Mouse (Mus musculus) hindbrain, embryonic 15.5 days (tissue): ENCODE data around the gene Efcab6. TPM values are rescaled to one million over a fixed set of nuclear protein-coding genes. Genes with fewer than 3 reads are reported as not detected.
A peak's percentile ranks its signal among the peaks of the same experiment; 100 is the strongest.

Experiments used
- ATAC-seq: fragments of 200-750 bp; cut with Nextera tagmentation; 2 replicates; pipeline ENCODE4 v1.8.0; 2017; ENCODE audit warnings: low read depth, moderate number of reproducible peaks, moderate TSS enrichment; ENCODE audit not compliant: low FRiP score
- H3K27ac ChIP-seq: fragments of 300-500 bp; sonication (generic); replicated peaks from 2 replicates; pipeline ENCODE4 v1.5.1; 2015; ENCODE audit warnings: mild to moderate bottlenecking, inconsistent platforms
- H3K27me3 ChIP-seq: fragments of 300-500 bp; sonication (generic); 2 replicates; pipeline ENCODE4 v1.6.1; 2015; ENCODE audit warnings: control low read depth, inconsistent platforms
- H3K36me3 ChIP-seq: fragments of 300-500 bp; sonication (generic); 2 replicates; pipeline ENCODE4 v1.6.1; 2015; ENCODE audit warnings: control low read depth, inconsistent platforms
- H3K4me1 ChIP-seq: fragments of 300-500 bp; sonication (generic); replicated peaks from 2 replicates; pipeline ENCODE4 v1.6.1; 2015; ENCODE audit warnings: control low read depth, inconsistent platforms
- H3K4me2 ChIP-seq: fragments of 300-500 bp; sonication (generic); 2 replicates; pipeline ENCODE4 v1.6.1; 2015; ENCODE audit warnings: moderate library complexity, mild to moderate bottlenecking, inconsistent platforms
- H3K4me3 ChIP-seq: fragments of 300-500 bp; sonication (generic); 2 replicates; pipeline ENCODE4 v1.5.1; 2015; ENCODE audit warnings: mild to moderate bottlenecking, inconsistent platforms
- H3K9ac ChIP-seq: fragments of 300-500 bp; sonication (generic); 2 replicates; pipeline ENCODE4 v1.6.1; 2015; ENCODE audit warnings: inconsistent platforms
- H3K9me3 ChIP-seq: fragments of 300-500 bp; sonication (generic); 2 replicates; pipeline ENCODE4 v1.6.1; 2016; ENCODE audit warnings: control low read depth, inconsistent platforms
- WGBS: fragments of 180-500 bp; shearing (Covaris S2); methylation state at CpG from one replicate; pipeline ENCODE4 v1.1.7; 2015; 5-methylcytosine and 5-hydroxymethylcytosine counted together
- polyA plus RNA-seq: library from polyadenylated mRNA; unstranded; fragments of >200 nt; fragmentation: Nextera tagmentation; extraction: Ambion mirVana; gene quantifications from 2 replicates; pipeline ENCODE4 v1.2.1, GENCODE M21; 2015

Gene Efcab6
- polyA plus RNA-seq, 1 experiment from 2014 or later, result 0.45 TPM

DNA sequence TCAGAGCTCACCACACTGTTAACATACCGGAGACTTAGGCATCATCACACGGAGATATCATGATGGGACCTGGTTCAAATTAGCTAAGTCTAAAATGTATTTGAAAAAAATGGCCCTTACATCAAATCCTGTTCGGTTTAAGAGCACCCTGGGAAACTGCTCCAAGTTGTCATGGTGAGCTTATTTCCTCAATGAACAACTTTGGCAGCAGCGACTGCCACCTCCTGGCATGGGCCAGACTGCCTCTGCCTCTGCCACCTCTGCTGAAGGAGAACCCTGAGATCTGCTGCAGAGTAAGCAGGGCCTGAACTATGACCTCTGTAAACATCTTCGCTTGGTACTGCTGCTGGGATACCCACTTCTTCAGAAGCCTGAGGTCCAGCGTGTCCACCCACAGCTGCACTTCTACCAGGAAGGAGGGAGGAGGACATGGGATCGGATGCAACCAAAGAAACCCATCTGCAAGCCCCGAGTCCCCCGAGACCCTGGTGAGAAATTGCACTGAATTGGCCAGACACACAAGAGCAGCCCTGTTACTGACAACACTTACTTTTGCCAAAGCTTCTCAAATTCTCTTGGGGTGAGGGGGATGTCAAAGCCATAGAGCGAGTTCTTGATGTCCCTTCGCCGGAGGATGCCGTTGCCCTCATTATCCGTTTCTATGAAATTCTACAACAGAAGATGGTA lies 152.0 kb downstream of the Efcab6 start:
- Histone ChIP-seq H3K27ac (no peak overlapping the region), H3K36me3 (no peaks in the 10 kb centered on the region), H3K4me2 (no peak overlapping the region), H3K4me3 (no peak overlapping the region), H3K4me1 (no peaks in the 10 kb centered on the region), H3K9me3 (no peaks in the 10 kb centered on the region), H3K27me3 (no peaks in the 10 kb centered on the region), H3K9ac (no peak overlapping the region)
- no peak for ATAC-seq
- WGBS, result 82% methylated on average over 14 of the region's 14 CpGs

DNA sequence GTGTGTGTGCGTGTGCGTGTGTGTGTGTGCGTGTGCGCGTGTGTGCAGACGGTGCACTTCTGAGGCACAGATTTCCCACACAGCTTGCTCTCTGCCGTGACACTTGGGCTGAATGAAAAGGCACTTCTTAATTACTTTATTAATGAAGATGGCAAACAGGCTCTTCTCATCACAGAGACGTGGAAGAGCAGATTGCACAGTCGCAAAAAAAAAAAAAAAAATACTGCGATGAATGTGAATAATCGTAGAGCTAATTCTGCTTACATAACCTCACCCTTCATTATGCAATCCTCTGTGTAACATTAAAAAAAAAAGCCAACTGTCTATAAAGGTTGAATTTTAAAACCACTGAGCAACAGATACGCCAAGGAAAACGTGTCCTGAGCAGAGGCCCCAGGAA lies 158.7 kb downstream of the Efcab6 start:
- Histone ChIP-seq H3K27ac (no peak overlapping the region), H3K4me2 (no peak overlapping the region), H3K4me1 (peaks cover 10% of the 10 kb centered on the region; the same call in 1 of the 2 replicates), H3K9me3 (no peaks in the 10 kb centered on the region), H3K4me3 (no peak overlapping the region), H3K36me3 (no peaks in the 10 kb centered on the region), H3K9ac (no peak overlapping the region), H3K27me3 (no peaks in the 10 kb centered on the region)
- 62% methylated on average over 13 of the region's 13 CpGs for WGBS
- ATAC-seq, result no peak

DNA sequence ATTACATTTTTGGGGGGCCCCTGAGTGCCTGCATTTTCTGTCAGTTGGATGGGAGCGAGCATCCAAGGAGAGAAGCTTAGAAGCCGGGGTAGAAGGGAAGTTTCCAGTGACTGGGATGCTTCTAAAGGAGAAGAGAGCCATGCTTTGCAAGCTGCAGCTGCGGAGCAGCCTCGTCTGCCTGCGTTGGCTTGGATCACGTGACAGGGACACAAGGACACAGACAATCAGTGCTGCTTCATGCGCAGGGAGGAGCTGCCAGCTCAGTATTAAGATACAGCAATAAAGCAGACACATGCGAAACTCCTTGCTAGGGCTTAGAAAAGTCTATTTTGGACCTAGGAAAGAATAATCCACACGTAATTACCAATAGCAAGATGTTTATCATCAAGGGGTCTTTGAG lies 167.9 kb downstream of the Efcab6 start:
- peak; percentile 62; the same call in 1 of the 2 replicates for ATAC-seq
- H3K27me3 ChIP-seq, result no peaks in the 10 kb centered on the region

DNA sequence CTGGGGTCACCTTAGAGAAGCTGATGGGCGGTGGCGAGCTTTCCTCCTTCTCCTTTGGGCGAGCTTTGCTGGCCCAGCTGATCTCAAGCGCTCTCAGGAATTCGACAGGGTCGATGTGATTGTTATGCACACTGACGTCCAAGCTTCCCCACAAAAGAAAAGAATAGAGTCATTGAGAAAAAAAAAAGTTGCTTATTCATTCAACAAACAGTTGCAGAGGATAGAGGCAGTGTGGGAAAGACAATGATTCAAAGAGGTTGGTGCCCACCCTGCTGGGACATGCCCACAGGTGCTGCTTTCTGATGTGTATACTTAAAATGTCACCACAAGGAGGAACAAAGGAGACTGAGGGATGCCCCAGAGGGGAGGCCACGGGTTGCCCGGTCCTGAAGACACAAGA lies 169.2 kb downstream of the Efcab6 start:
- 18% methylated on average over 9 of the region's 9 CpGs for WGBS
- peaks cover 14% of the 10 kb centered on the region for H3K4me1 ChIP-seq
- H3K4me3 ChIP-seq, result no peak overlapping the region
- H3K9me3 ChIP-seq, result no peaks in the 10 kb centered on the region
- no peak overlapping the region for H3K4me2 ChIP-seq
- no peaks in the 10 kb centered on the region for H3K36me3 ChIP-seq
- H3K9ac ChIP-seq, result no peak overlapping the region
- H3K27ac ChIP-seq, result no peak overlapping the region
- no peaks in the 10 kb centered on the region for H3K27me3 ChIP-seq
- ATAC-seq, result no peak

More for the DNA sequence above, 167.9 kb downstream of the Efcab6 start:
- WGBS, result 36% methylated on average over 9 of the region's 9 CpGs
- Histone ChIP-seq H3K4me2 (no peak overlapping the region), H3K9ac (no peak overlapping the region), H3K36me3 (no peaks in the 10 kb centered on the region), H3K4me3 (no peak overlapping the region), H3K4me1 (peaks cover 14% of the 10 kb centered on the region), H3K9me3 (no peaks in the 10 kb centered on the region), H3K27ac (no peak overlapping the region)

DNA sequence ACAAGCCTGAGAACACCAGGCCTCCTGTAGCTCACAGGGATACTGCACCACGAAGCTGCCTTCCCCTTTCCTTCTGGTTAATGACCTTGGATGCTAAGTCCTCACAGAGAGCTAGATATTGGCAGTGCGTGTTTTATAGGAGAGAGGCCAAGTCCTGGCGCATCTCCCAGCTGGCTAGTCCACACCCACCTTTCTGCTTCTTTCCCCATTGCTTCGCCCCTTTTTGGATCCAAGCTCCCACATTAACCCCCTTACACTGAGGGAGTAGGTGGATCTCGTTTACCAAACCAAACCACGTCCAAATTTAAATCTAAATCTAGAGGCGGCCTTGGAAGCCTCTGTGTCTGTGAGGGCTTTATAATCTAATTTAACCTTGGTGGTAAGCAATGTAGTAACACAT lies 170.9 kb downstream of the Efcab6 start:
- Histone ChIP-seq H3K4me2 (no peak overlapping the region), H3K4me3 (no peak overlapping the region), H3K9me3 (no peaks in the 10 kb centered on the region), H3K27me3 (no peaks in the 10 kb centered on the region), H3K9ac (no peak overlapping the region), H3K36me3 (no peaks in the 10 kb centered on the region), H3K27ac (no peak overlapping the region), H3K4me1 (peaks cover 14% of the 10 kb centered on the region)
- WGBS, result 72% methylated on average over 7 of the region's 7 CpGs
- ATAC-seq, result no peak

DNA sequence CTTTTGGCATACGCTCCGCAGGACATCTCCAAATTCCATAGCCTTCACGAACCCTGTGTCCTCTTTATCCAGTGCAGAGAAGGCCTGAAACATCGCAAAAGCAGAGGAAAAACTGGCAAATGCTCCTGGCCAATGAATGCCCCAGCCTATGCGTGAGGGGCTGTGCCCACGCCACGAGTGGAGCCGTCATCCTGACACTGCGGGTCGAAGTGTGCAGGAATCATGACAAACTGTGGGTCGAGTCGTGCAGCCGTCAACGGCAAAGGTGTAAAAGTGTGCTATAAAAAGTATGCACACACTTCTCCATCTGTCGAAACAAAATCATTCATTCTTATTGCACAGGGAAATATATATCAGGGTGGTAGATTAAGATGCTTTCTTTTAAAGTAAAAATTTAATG lies 172.3 kb downstream of the Efcab6 start:
- no peak overlapping the region for H3K27ac ChIP-seq
- 90% methylated on average over 15 of the region's 15 CpGs for WGBS
- no peaks in the 10 kb centered on the region for H3K36me3 ChIP-seq
- H3K9me3 ChIP-seq, result no peaks in the 10 kb centered on the region
- peaks cover 14% of the 10 kb centered on the region for H3K4me1 ChIP-seq
- H3K4me2 ChIP-seq, result no peak overlapping the region
- H3K27me3 ChIP-seq, result no peaks in the 10 kb centered on the region
- no peak overlapping the region for H3K4me3 ChIP-seq
- no peak overlapping the region for H3K9ac ChIP-seq
- ATAC-seq, result no peak

DNA sequence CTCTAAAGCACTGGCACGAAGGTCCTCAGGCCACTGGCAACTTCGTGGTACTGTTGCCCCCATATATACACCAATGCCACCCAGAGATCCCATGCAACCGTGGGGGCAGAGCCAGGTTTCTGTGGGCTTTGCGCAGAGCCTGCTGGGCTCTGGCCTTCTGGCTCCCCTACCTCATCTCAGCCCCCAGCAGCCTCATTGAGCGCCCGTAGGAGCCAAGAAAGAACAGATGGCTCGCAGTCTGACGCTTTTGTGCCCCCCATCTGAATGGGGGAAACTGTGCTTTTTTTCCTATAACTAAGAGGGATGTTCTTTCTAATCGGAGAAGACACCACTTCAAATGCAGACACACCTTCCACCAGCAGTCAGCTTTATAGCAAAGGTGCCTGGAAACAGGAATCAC lies 180.9 kb downstream of the Efcab6 start:
- ATAC-seq, result no peak
- WGBS, result 71% methylated on average over 9 of the region's 9 CpGs
- no peak overlapping the region for H3K9ac ChIP-seq

DNA sequence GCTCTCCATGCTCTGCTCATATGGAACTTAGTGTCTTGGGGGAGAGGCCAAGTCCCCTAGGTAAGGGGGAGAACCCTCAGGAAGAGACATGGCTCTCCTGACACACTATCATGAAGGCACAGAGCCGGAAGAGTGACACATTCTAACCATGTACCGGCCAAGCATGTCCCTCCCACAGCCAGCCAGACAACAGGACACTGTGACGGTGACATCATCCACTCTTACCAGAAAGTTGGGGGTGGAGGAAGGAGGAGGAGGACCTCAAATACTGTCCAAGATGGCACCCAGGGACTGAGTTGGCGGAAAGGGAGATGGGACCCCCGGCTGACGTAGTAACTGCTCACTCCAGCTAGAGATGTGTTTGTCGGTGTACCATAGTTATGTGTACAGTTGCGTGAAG lies 181.4 kb downstream of the Efcab6 start:
- 94% methylated on average over 8 of the region's 8 CpGs for WGBS
- Histone ChIP-seq H3K36me3 (no peaks in the 10 kb centered on the region), H3K27ac (no peak overlapping the region), H3K4me3 (no peak overlapping the region), H3K9ac (no peak overlapping the region), H3K4me2 (no peak overlapping the region), H3K27me3 (no peaks in the 10 kb centered on the region), H3K9me3 (no peaks in the 10 kb centered on the region), H3K4me1 (no peaks in the 10 kb centered on the region)
- ATAC-seq, result no peak

More for the DNA sequence above, 180.9 kb downstream of the Efcab6 start:
- Histone ChIP-seq H3K9me3 (no peaks in the 10 kb centered on the region), H3K4me2 (no peak overlapping the region), H3K27ac (no peak overlapping the region), H3K4me3 (no peak overlapping the region), H3K4me1 (no peaks in the 10 kb centered on the region), H3K36me3 (no peaks in the 10 kb centered on the region), H3K27me3 (no peaks in the 10 kb centered on the region)

DNA sequence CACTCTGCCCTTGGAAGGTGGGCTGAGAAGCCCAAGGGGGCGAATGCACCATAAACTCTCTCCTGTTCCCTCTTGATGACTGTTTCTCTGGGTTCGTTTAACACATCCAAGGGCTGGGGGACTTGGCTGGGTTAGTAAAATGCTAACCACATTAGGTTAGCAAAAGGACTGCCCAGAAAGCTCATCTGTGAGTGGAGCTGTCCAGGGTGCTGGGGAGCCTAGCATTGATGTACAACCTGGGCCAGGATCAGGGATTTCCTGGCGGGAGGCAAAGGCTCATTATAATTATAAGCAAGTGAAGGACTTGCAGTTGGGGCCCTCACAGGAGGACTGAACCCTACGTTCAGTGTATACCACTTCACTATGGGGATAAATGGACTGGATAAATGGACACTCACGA lies 185.3 kb downstream of the Efcab6 start:
- H3K27ac ChIP-seq, result no peak overlapping the region

DNA sequence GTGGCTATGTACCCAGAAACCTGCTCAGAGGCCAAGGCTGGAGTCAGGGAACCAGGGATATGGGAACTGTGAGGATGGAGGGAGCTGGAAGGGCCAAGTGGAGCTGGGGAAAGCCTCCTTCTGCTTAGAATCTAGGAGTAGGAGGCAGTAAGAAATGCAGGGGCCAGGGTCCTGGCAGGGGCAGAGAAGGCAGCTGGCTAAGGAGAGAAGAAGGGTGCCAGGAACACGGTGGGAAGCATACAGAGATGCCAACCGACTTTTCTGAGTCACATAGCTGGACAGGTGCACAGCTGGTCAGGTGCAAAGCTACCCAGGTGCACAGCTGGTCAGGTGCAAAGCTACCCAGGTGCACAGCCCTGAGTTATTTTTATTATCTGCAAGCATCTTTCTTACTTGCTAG lies 187.3 kb downstream of the Efcab6 start:
- Histone ChIP-seq H3K9me3 (no peaks in the 10 kb centered on the region), H3K4me3 (no peak overlapping the region), H3K27ac (no peak overlapping the region), H3K9ac (no peak overlapping the region), H3K4me2 (no peak overlapping the region), H3K36me3 (no peaks in the 10 kb centered on the region), H3K4me1 (0 out of 2 replicates have a peak, but pooled peaks cover 5% of the 10 kb centered on the region), H3K27me3 (no peaks in the 10 kb centered on the region)
- WGBS, result 73% methylated on average over 2 of the region's 2 CpGs
- ATAC-seq, result no peak

More for the DNA sequence above, 185.3 kb downstream of the Efcab6 start:
- ATAC-seq, result no peak
- WGBS, result 26% methylated on average over 5 of the region's 5 CpGs
- Histone ChIP-seq H3K9me3 (no peaks in the 10 kb centered on the region), H3K27me3 (no peaks in the 10 kb centered on the region), H3K4me3 (no peak overlapping the region), H3K36me3 (no peaks in the 10 kb centered on the region), H3K4me2 (no peak overlapping the region), H3K4me1 (0 out of 2 replicates have a peak, but pooled peaks cover 5% of the 10 kb centered on the region), H3K9ac (no peak overlapping the region)

DNA sequence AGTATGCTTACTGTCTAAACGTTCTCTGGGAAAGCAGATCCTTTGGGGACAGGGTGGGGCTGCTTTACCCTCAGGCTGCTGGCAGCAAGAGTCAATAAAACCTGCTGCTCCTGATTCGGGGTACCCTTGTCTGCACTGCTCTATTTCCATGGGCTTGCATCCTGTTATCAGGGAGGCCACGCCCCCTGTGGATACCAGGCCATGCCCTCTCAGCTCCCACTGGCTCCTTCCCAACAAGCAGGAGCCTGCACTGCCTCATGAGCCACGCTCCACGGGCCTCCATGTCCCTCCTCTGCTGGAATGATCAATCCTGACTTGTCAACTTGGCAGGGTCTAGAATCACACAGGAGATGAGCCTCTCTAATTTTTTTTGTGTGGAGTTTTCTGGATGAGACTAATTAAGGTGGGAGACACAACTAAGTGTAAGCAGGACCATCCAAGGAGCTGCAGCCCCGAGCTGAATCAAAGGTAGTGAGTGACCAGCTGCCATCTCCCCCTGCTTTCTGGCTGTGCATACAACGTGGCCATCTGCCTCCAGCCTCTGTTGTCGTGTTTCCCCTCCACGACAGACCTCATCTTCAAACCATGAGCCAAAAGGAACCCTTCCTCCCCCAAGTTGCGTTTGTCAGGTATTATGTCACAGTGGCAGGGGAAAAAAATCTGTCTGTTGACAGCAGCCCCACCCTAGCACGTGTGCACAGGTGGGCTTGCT lies 187.9 kb downstream of the Efcab6 start:
- ATAC-seq, result no peak
- Histone ChIP-seq H3K9ac (no peak overlapping the region), H3K27me3 (no peaks in the 10 kb centered on the region), H3K4me1 (0 out of 2 replicates have a peak, but pooled peaks cover 5% of the 10 kb centered on the region), H3K9me3 (no peaks in the 10 kb centered on the region), H3K27ac (no peak overlapping the region), H3K36me3 (no peaks in the 10 kb centered on the region), H3K4me3 (no peak overlapping the region), H3K4me2 (no peak overlapping the region)
- 55% methylated on average over 11 of the region's 11 CpGs for WGBS

DNA sequence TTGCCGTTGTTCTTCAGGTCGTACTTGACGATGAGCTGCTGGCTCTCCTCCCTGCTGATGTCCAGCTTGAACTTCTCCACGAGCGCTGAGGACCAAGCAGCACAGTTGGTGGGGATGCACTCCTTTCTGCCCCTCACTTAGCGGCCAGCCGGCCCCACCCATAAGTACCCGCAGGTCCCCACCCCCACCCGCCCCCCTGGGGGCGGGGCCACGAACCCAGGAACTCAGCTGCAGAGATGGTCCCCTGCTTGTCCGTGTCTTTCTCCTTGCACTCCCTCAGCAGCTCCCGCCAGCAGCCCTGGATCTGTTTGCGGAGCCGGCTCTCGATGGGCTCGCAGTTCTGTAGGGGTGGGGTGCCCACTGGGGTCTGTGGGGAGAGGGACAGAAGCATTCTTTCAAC lies 194.2 kb downstream of the Efcab6 start:
- no peak for ATAC-seq
- Histone ChIP-seq H3K4me3 (no peak overlapping the region), H3K9me3 (no peaks in the 10 kb centered on the region), H3K27ac (no peak overlapping the region), H3K9ac (no peak overlapping the region), H3K36me3 (no peaks in the 10 kb centered on the region), H3K4me1 (no peaks in the 10 kb centered on the region), H3K4me2 (no peak overlapping the region), H3K27me3 (peaks cover 6% of the 10 kb centered on the region; the same call in 1 of the 2 replicates)
- WGBS, result 8% methylated on average over 17 of the region's 17 CpGs
